Mouse (Mus musculus) embryonic facial prominence, embryonic 12.5 days (tissue): ENCODE data around the gene Arhgef3. TPM values are rescaled to one million over a fixed set of nuclear protein-coding genes. Genes with fewer than 3 reads are reported as not detected.
A peak's percentile ranks its signal among the peaks of the same experiment; 100 is the strongest.

Source experiments
- ATAC-seq: fragments of 200-750 bp; cut with Nextera tagmentation; 2 replicates; pipeline ENCODE4 v1.8.0; 2017; ENCODE audit not compliant: insufficient number of reproducible peaks, insufficient read depth, low FRiP score, low TSS enrichment
- H3K27ac ChIP-seq: fragments of 300-500 bp; sonication (generic); 2 replicates; pipeline ENCODE4 v1.5.1; 2016; ENCODE audit warnings: mild to moderate bottlenecking
- H3K27me3 ChIP-seq: fragments of 300-500 bp; sonication (generic); 2 replicates; pipeline ENCODE4 v1.6.1; 2016; ENCODE audit warnings: mild to moderate bottlenecking, moderate library complexity
- H3K36me3 ChIP-seq: fragments of 300-500 bp; sonication (generic); 2 replicates; pipeline ENCODE4 v1.6.1; 2016; ENCODE audit warnings: mild to moderate bottlenecking
- H3K4me1 ChIP-seq: fragments of 300-500 bp; sonication (generic); 2 replicates; pipeline ENCODE4 v1.6.1; 2016
- H3K4me2 ChIP-seq: fragments of 300-500 bp; sonication (generic); replicated peaks from 2 replicates; pipeline ENCODE4 v1.6.1; 2016; ENCODE audit warnings: mild to moderate bottlenecking, moderate library complexity
- H3K4me3 ChIP-seq: fragments of 300-500 bp; sonication (generic); 2 replicates; pipeline ENCODE4 v1.5.1; 2016; ENCODE audit warnings: mild to moderate bottlenecking
- H3K9ac ChIP-seq: fragments of 300-500 bp; sonication (generic); 2 replicates; pipeline ENCODE4 v1.6.1; 2016; ENCODE audit warnings: mild to moderate bottlenecking, moderate library complexity
- H3K9me3 ChIP-seq: fragments of 300-500 bp; sonication (generic); 2 replicates; pipeline ENCODE4 v1.6.1; 2016; ENCODE audit warnings: mild to moderate bottlenecking, moderate library complexity
- WGBS: fragments of 180-500 bp; shearing (Covaris S2); methylation state at CpG from one replicate; pipeline ENCODE4 v1.1.7; 2016; 5-methylcytosine and 5-hydroxymethylcytosine counted together
- polyA plus RNA-seq: library from polyadenylated mRNA; unstranded; fragments of >200 nt; fragmentation: Nextera tagmentation; extraction: Ambion mirVana; gene quantifications from 2 replicates; pipeline ENCODE4 v1.2.1, GENCODE M21; 2016

The Arhgef3 gene
- polyA plus RNA-seq, 1 experiment from 2014 or later = 8.4 TPM

- H3K27ac ChIP-seq = no peak overlapping the region
- H3K36me3 ChIP-seq = no peaks in the 10 kb centered on the region
- no peak for ATAC-seq
- no peak overlapping the region for H3K9ac ChIP-seq
- H3K4me3 ChIP-seq = no peak overlapping the region
- H3K4me1 ChIP-seq = 0 out of 2 replicates have a peak, but pooled peaks cover 4% of the 10 kb centered on the region
- WGBS = 67% methylated on average over 6 of the region's 6 CpGs
- H3K27me3 ChIP-seq = peaks cover 33% of the 10 kb centered on the region
- H3K9me3 ChIP-seq = no peaks in the 10 kb centered on the region
- no peak overlapping the region for H3K4me2 ChIP-seq
These were observed 1.3 kb downstream of the Arhgef3 start for GRCm38 (mm10) chr14:27115991-27116390.

GRCm38 (mm10) chr14:27116577-27117165, 2.0 kb downstream of the Arhgef3 start:
- no peak for ATAC-seq
- WGBS = 74% methylated on average over 4 of the region's 4 CpGs

GRCm38 (mm10) chr14:27118546-27118945, 3.8 kb downstream of the Arhgef3 start:
- peaks cover 10% of the 10 kb centered on the region; the same call in 1 of the 2 replicates for H3K4me1 ChIP-seq
- H3K27ac ChIP-seq = no peak overlapping the region
- no peak overlapping the region for H3K4me3 ChIP-seq
- H3K9ac ChIP-seq = no peak overlapping the region
- ATAC-seq = no peak
- H3K9me3 ChIP-seq = no peaks in the 10 kb centered on the region
- no peaks in the 10 kb centered on the region for H3K36me3 ChIP-seq
- peaks cover 30% of the 10 kb centered on the region for H3K27me3 ChIP-seq
- no peak overlapping the region for H3K4me2 ChIP-seq
- WGBS = 88% methylated on average over 5 of the region's 5 CpGs

More at GRCm38 (mm10) chr14:27116577-27117165, 2.0 kb downstream of the Arhgef3 start:
- Histone ChIP-seq H3K4me1 (0 out of 2 replicates have a peak, but pooled peaks cover 4% of the 10 kb centered on the region), H3K9ac (no peak overlapping the region), H3K4me3 (no peak overlapping the region), H3K36me3 (no peaks in the 10 kb centered on the region), H3K4me2 (no peak overlapping the region), H3K27ac (no peak overlapping the region), H3K9me3 (no peaks in the 10 kb centered on the region), H3K27me3 (peaks cover 33% of the 10 kb centered on the region)

- Histone ChIP-seq H3K9me3 (no peaks in the 10 kb centered on the region), H3K36me3 (no peaks in the 10 kb centered on the region), H3K4me2 (no peak overlapping the region), H3K4me3 (no peak overlapping the region), H3K4me1 (peaks cover 6% of the 10 kb centered on the region; the same call in 1 of the 2 replicates), H3K9ac (no peak overlapping the region), H3K27ac (0 out of 2 replicates have a peak overlapping the region, but pooled peaks have one; percentile 23), H3K27me3 (no peaks in the 10 kb centered on the region; the same call in 1 of the 2 replicates)
- ATAC-seq = no peak
- WGBS = 59% methylated on average over 3 of the region's 3 CpGs
These were observed 7.9 kb downstream of the Arhgef3 start for GRCm38 (mm10) chr14:27122646-27123045.

DNA sequence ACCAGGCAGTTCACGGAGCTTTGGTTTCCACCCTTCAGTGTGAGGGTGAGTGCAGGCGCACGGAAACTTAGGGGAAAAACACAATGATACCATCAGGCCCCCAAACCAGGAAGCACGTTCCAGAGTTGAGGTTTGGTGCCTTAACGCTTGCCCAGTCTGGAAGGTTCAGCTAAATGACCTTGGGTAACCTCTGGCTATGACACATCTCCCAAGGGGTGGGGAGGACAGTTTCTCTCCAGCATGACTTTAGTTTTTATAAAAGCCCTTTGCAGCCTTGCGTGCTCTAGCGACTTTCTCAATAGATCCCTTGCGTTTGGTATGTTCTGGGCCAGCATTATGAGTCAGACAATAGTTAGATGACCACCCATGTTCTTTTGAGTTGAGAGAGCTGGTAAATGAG, 8.8 kb downstream of the Arhgef3 start:
- no peak overlapping the region for H3K4me3 ChIP-seq
- H3K4me2 ChIP-seq = no peak overlapping the region
- ATAC-seq = no peak
- 57% methylated on average over 8 of the region's 8 CpGs for WGBS
- no peaks in the 10 kb centered on the region for H3K9me3 ChIP-seq
- H3K36me3 ChIP-seq = no peaks in the 10 kb centered on the region
- no peak overlapping the region for H3K9ac ChIP-seq
- peaks cover 6% of the 10 kb centered on the region; the same call in 1 of the 2 replicates for H3K4me1 ChIP-seq
- H3K27me3 ChIP-seq = no peaks in the 10 kb centered on the region
- H3K27ac ChIP-seq = no peak overlapping the region

GRCm38 (mm10) chr14:27130031-27130430, 15.3 kb downstream of the Arhgef3 start:
- WGBS = 94% methylated on average over 3 of the region's 3 CpGs
- ATAC-seq = no peak

DNA sequence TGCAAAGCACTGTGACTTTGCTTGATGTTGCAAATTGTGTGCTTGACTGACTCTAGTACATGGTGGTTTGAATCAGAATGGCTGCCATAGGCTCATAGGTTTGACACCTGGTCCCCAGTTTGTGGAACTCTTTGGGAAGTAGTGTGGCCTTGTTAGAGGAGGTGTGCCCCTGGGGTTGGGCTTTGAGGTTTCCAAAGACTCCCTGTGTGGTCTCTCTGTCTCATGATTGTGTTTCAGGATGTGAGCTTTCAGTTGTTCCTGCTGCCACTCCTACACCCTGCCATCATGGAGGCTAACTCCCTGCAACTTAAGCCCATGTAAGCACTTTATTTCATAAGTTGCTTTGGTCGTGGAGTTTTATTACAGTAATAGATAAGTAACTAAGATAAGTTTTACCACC, 16.0 kb downstream of the Arhgef3 start:
- H3K4me2 ChIP-seq = no peak overlapping the region
- ATAC-seq = no peak
- H3K4me3 ChIP-seq = no peak overlapping the region
- H3K4me1 ChIP-seq = no peaks in the 10 kb centered on the region
- H3K9ac ChIP-seq = no peak overlapping the region
- H3K27ac ChIP-seq = no peak overlapping the region
- 81% methylated on average over 1 of the region's 1 CpGs for WGBS
- no peaks in the 10 kb centered on the region for H3K27me3 ChIP-seq
- no peaks in the 10 kb centered on the region for H3K9me3 ChIP-seq
- H3K36me3 ChIP-seq = no peaks in the 10 kb centered on the region

More at GRCm38 (mm10) chr14:27130031-27130430, 15.3 kb downstream of the Arhgef3 start:
- no peaks in the 10 kb centered on the region for H3K4me1 ChIP-seq
- no peak overlapping the region for H3K4me3 ChIP-seq
- no peak overlapping the region for H3K27ac ChIP-seq
- no peaks in the 10 kb centered on the region for H3K36me3 ChIP-seq
- H3K9me3 ChIP-seq = no peaks in the 10 kb centered on the region
- no peaks in the 10 kb centered on the region for H3K27me3 ChIP-seq
- no peak overlapping the region for H3K4me2 ChIP-seq
- no peak overlapping the region for H3K9ac ChIP-seq

DNA sequence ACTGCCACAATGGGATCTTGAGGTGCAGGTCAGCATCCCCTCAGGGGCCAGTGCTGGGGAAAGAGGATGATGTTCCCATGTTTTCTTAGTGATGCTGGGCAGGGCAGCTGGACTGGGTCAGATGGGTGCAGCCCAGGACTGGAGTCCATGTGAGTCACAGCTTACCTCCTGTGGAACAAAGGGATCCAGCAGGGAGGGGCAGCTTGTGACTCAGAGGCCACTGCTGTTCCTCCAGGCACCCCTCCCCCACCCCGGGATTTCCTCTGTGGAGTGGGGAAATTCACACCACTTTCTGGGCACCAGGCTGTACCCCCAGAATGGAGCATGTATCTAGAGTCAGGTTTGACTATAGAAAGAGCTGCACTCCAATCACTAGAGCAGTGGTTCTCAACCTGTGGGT, 16.8 kb downstream of the Arhgef3 start:
- H3K9ac ChIP-seq = no peak overlapping the region
- H3K9me3 ChIP-seq = no peaks in the 10 kb centered on the region
- no peak for ATAC-seq
- no peak overlapping the region for H3K27ac ChIP-seq
- WGBS = 90% methylated on average over 1 of the region's 1 CpGs
- no peaks in the 10 kb centered on the region for H3K27me3 ChIP-seq
- H3K4me1 ChIP-seq = no peaks in the 10 kb centered on the region
- H3K36me3 ChIP-seq = no peaks in the 10 kb centered on the region
- H3K4me2 ChIP-seq = no peak overlapping the region
- no peak overlapping the region for H3K4me3 ChIP-seq

- 90% methylated on average over 9 of the region's 9 CpGs for WGBS
These were observed 24.2 kb downstream of the Arhgef3 start for GRCm38 (mm10) chr14:27138891-27139290.

GRCm38 (mm10) chr14:27139968-27140367, 25.3 kb downstream of the Arhgef3 start:
- H3K27ac ChIP-seq = no peak overlapping the region
- 83% methylated on average over 3 of the region's 3 CpGs for WGBS

More at GRCm38 (mm10) chr14:27138891-27139290, 24.2 kb downstream of the Arhgef3 start:
- no peak overlapping the region for H3K27ac ChIP-seq
- H3K4me1 ChIP-seq = peaks cover 3% of the 10 kb centered on the region; the same call in 1 of the 2 replicates
- H3K9me3 ChIP-seq = no peaks in the 10 kb centered on the region
- no peak for ATAC-seq
- no peak overlapping the region for H3K4me3 ChIP-seq
- no peaks in the 10 kb centered on the region for H3K36me3 ChIP-seq
- H3K9ac ChIP-seq = no peak overlapping the region
- H3K27me3 ChIP-seq = no peaks in the 10 kb centered on the region
- no peak overlapping the region for H3K4me2 ChIP-seq

DNA sequence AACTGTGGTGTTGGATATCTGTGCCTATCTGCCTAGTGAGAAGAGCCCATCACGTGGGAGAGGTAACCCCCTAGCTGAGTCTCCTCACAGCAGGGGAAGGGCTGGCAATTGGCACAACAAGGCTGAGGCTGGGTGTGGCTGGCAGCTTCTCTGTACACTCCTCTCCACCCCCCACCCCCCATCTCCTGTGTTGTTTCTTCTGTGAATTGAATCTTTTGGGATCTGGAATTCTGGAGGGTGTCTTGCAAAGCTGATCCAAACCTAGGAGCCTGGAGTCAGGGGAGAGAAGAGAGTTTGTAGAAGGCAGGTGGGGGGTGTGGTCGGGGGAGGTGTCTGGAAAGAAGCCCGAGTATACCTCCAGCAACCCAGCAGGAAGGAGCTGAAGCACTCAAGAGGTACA, 26.8 kb downstream of the Arhgef3 start:
- no peak for ATAC-seq
- 30% methylated on average over 3 of the region's 3 CpGs for WGBS
- Histone ChIP-seq H3K4me2 (no peak overlapping the region), H3K4me1 (peaks cover 13% of the 10 kb centered on the region), H3K36me3 (no peaks in the 10 kb centered on the region), H3K27me3 (no peaks in the 10 kb centered on the region), H3K9ac (no peak overlapping the region), H3K27ac (no peak overlapping the region), H3K9me3 (no peaks in the 10 kb centered on the region), H3K4me3 (no peak overlapping the region)

More at GRCm38 (mm10) chr14:27139968-27140367, 25.3 kb downstream of the Arhgef3 start:
- Histone ChIP-seq H3K4me2 (no peak overlapping the region), H3K27me3 (no peaks in the 10 kb centered on the region), H3K36me3 (no peaks in the 10 kb centered on the region), H3K9me3 (no peaks in the 10 kb centered on the region), H3K4me1 (peaks cover 5% of the 10 kb centered on the region), H3K4me3 (no peak overlapping the region), H3K9ac (no peak overlapping the region)
- no peak for ATAC-seq

DNA sequence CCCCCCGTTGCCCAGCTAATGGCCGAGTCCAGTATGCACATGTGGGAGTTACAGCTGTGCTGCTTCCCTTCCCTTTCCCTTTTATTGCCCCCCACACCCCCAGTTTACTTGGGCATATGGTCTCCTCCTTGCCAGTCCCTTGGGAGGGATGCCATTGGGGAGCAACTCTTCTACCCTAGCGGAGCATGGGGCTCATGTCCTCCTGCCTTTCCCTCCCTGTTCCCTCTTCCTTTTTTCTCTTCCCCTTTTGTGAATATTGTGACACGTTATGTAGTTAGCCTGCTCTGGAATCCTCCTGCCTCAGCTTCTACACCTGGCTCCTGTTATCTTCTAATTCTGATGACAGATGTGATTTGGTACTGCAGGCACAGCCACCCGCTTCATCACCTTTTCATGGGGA, 28.0 kb downstream of the Arhgef3 start:
- H3K4me2 ChIP-seq = no peak overlapping the region
- no peaks in the 10 kb centered on the region for H3K9me3 ChIP-seq
- H3K27me3 ChIP-seq = no peaks in the 10 kb centered on the region
- WGBS = 85% methylated on average over 5 of the region's 5 CpGs
- H3K4me3 ChIP-seq = no peak overlapping the region
- H3K9ac ChIP-seq = no peak overlapping the region
- H3K27ac ChIP-seq = no peak overlapping the region
- H3K36me3 ChIP-seq = no peaks in the 10 kb centered on the region
- ATAC-seq = no peak
- peaks cover 13% of the 10 kb centered on the region for H3K4me1 ChIP-seq
